In the genomic region with DNA sequence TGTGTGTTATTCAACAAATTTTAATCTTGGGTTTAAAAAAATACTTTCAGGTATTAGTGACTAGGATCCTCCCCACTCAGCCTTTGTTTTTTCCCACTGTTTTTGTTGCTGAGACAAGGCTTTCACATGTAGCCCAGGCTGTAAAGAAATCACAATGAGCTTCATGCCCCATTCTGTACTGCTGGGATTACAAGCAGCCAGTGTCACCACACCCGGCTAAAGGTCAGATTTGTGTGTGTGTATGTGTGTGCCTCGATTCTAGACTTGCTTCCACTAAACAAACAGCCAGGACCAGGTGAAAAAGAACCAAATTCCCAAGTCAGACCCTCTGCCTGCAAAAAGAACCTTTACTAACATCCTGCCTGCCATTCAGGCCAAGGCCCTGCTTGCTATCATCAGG, we compare ENCODE assay signal across 8 mouse cellular contexts. TPM values are rescaled to one million over a fixed set of nuclear protein-coding genes. Genes with fewer than 3 reads are reported as not detected.
DNase-seq lines count a peak whose midpoint lies in the region; ATAC-seq lines count a peak whose summit lies in the region.

No protein-coding gene starts in this region.

- peak overlapping the region; percentile 92 for H3K4me3 ChIP-seq in kidney, embryonic 16.5 days (ENCODE audit: low read length)
- H3K4me3 ChIP-seq in embryonic facial prominence, embryonic 13.5 days: peak overlapping the region; percentile 99
- H3K4me3 ChIP-seq in limb, embryonic 10.5 days: peak overlapping the region; percentile 99
- H3K4me3 ChIP-seq in neural tube, embryonic 14.5 days (ENCODE audit: low read depth, low read length): peak overlapping the region; percentile 97; the same call in 1 of the 2 replicates

- no peak for ATAC-seq in kidney, embryonic 16.5 days (ENCODE audit: low FRiP score, low TSS enrichment)
- no peak for ATAC-seq in embryonic facial prominence, embryonic 13.5 days (ENCODE audit: insufficient number of reproducible peaks, insufficient read depth, low FRiP score, low TSS enrichment, low read depth)
- ATAC-seq in neural tube, embryonic 14.5 days (ENCODE audit: low read depth): no peak
- ATAC-seq in monocyte, adult 5-6 weeks (replicated peaks; ENCODE audit: insufficient number of reproducible peaks, low FRiP score, low TSS enrichment, poor library complexity, severe bottlenecking): no peak

- no peak for DNase-seq in kidney, postnatal 25 days
- no peak for DNase-seq in limb, embryonic 10.5 days (ENCODE audit: low spot score)
- DNase-seq in adrenal gland, postnatal 36 days: no peak
- no peak for DNase-seq in thymus, postnatal 25 days

- WGBS in kidney, embryonic 16.5 days: 49% methylated on average over 2 of the region's 2 CpGs
- WGBS in embryonic facial prominence, embryonic 13.5 days: 74% methylated on average over 2 of the region's 2 CpGs
- WGBS in limb, embryonic 10.5 days: 85% methylated on average over 2 of the region's 2 CpGs
- WGBS in neural tube, embryonic 14.5 days: 65% methylated on average over 2 of the region's 2 CpGs

- no peaks in the 10 kb centered on the region for H3K27me3 ChIP-seq in kidney, embryonic 16.5 days (ENCODE audit: insufficient read depth, low read length)
- H3K27me3 ChIP-seq in embryonic facial prominence, embryonic 13.5 days: no peaks in the 10 kb centered on the region
- no peaks in the 10 kb centered on the region for H3K27me3 ChIP-seq in limb, embryonic 10.5 days (ENCODE audit: low read depth, poor library complexity, severe bottlenecking)
- H3K27me3 ChIP-seq in neural tube, embryonic 14.5 days (ENCODE audit: control insufficient read depth, insufficient read depth, low read length): no peaks in the 10 kb centered on the region

- H3K9ac ChIP-seq in kidney, embryonic 16.5 days (replicated peaks; ENCODE audit: low read length): peak overlapping the region; percentile 98
- H3K9ac ChIP-seq in embryonic facial prominence, embryonic 13.5 days: peak overlapping the region; percentile 99
- H3K9ac ChIP-seq in neural tube, embryonic 14.5 days (replicated peaks; ENCODE audit: low read depth, low read length): no peak overlapping the region

- H3K36me3 ChIP-seq in kidney, embryonic 16.5 days (ENCODE audit: insufficient read depth, low read length): peaks cover 8% of the 10 kb centered on the region; the same call in 1 of the 2 replicates
- H3K36me3 ChIP-seq in embryonic facial prominence, embryonic 13.5 days: peaks cover 22% of the 10 kb centered on the region
- peaks cover 42% of the 10 kb centered on the region for H3K36me3 ChIP-seq in limb, embryonic 10.5 days
- H3K36me3 ChIP-seq in neural tube, embryonic 14.5 days (ENCODE audit: control insufficient read depth, insufficient read depth, low read length): no peaks in the 10 kb centered on the region

- H3K27ac ChIP-seq in kidney, embryonic 16.5 days (ENCODE audit: low read length): no peak overlapping the region
- H3K27ac ChIP-seq in embryonic facial prominence, embryonic 13.5 days: no peak overlapping the region
- H3K27ac ChIP-seq in limb, embryonic 10.5 days: no peak overlapping the region
- no peak overlapping the region for H3K27ac ChIP-seq in neural tube, embryonic 14.5 days (ENCODE audit: low read depth, low read length)

- peak overlapping the region; percentile 76 for H3K4me2 ChIP-seq in kidney, embryonic 16.5 days (replicated peaks; ENCODE audit: low read depth, low read length)
- peak overlapping the region; percentile 92 for H3K4me2 ChIP-seq in embryonic facial prominence, embryonic 13.5 days
- H3K4me2 ChIP-seq in neural tube, embryonic 14.5 days (ENCODE audit: low read depth, low read length): peak overlapping the region; percentile 90

- peaks cover 21% of the 10 kb centered on the region for H3K4me1 ChIP-seq in kidney, embryonic 16.5 days (ENCODE audit: insufficient read depth, low read length)
- peaks cover 23% of the 10 kb centered on the region for H3K4me1 ChIP-seq in embryonic facial prominence, embryonic 13.5 days
- peaks cover 11% of the 10 kb centered on the region for H3K4me1 ChIP-seq in limb, embryonic 10.5 days
- peaks cover 16% of the 10 kb centered on the region for H3K4me1 ChIP-seq in neural tube, embryonic 14.5 days (ENCODE audit: control insufficient read depth, insufficient read depth, low read length)

- no peaks in the 10 kb centered on the region for H3K9me3 ChIP-seq in kidney, embryonic 16.5 days (ENCODE audit: low read length)
- H3K9me3 ChIP-seq in embryonic facial prominence, embryonic 13.5 days: no peaks in the 10 kb centered on the region
- H3K9me3 ChIP-seq in limb, embryonic 10.5 days (replicated peaks): no peaks in the 10 kb centered on the region
- H3K9me3 ChIP-seq in neural tube, embryonic 14.5 days (ENCODE audit: control insufficient read depth, low read length): no peaks in the 10 kb centered on the region

RNA-seq across cellular contexts. Expression of a gene that starts 1.8 kb away (rescaled TPM):
- 76.6 and 89.6 TPM in 2 replicates for polyA plus RNA-seq in kidney, embryonic 16.5 days (2015; fragmentation: Nextera tagmentation; extraction: Ambion mirVana)
- polyA plus RNA-seq in embryonic facial prominence, embryonic 13.5 days (2015; fragmentation: Nextera tagmentation; extraction: Ambion mirVana): 62.7 and 71.6 TPM in 2 replicates
- 107 and 119 TPM in 2 replicates for polyA plus RNA-seq in limb, embryonic 10.5 days (2016; fragmentation: Nextera tagmentation; extraction: Ambion mirVana)
- 62.8 and 76.8 TPM in 2 replicates for polyA plus RNA-seq in neural tube, embryonic 14.5 days (2014; fragmentation: Nextera tagmentation; extraction: Ambion mirVana)
- 101 to 184 TPM (median 103 TPM) in 3 replicates for total RNA-seq in monocyte, adult 5-6 weeks (2017)
- total RNA-seq in adrenal gland, postnatal 36 days (2021): 100 to 1,000 TPM; 148 to 168 TPM

RNA-seq across cellular contexts. Expression of a gene that starts 19.7 kb away (rescaled TPM):
- 303 and 308 TPM in 2 replicates for polyA plus RNA-seq in kidney, embryonic 16.5 days (2015; fragmentation: Nextera tagmentation; extraction: Ambion mirVana)
- polyA plus RNA-seq in embryonic facial prominence, embryonic 13.5 days (2015; fragmentation: Nextera tagmentation; extraction: Ambion mirVana): 351 and 378 TPM in 2 replicates
- 387 and 427 TPM in 2 replicates for polyA plus RNA-seq in limb, embryonic 10.5 days (2016; fragmentation: Nextera tagmentation; extraction: Ambion mirVana)
- 244 and 264 TPM in 2 replicates for polyA plus RNA-seq in neural tube, embryonic 14.5 days (2014; fragmentation: Nextera tagmentation; extraction: Ambion mirVana)
- 118 to 151 TPM (median 147 TPM) in 3 replicates for total RNA-seq in monocyte, adult 5-6 weeks (2017)
- total RNA-seq in adrenal gland, postnatal 36 days (2021): 100 to 1,000 TPM; 170 to 181 TPM

RNA-seq across cellular contexts. Expression of a gene that starts 47.9 kb away (rescaled TPM):
- polyA plus RNA-seq in kidney, embryonic 16.5 days (2015; fragmentation: Nextera tagmentation; extraction: Ambion mirVana): 19.2 and 19.7 TPM in 2 replicates
- 14.9 and 17.5 TPM in 2 replicates for polyA plus RNA-seq in embryonic facial prominence, embryonic 13.5 days (2015; fragmentation: Nextera tagmentation; extraction: Ambion mirVana)
- 14.7 and 17.9 TPM in 2 replicates for polyA plus RNA-seq in limb, embryonic 10.5 days (2016; fragmentation: Nextera tagmentation; extraction: Ambion mirVana)
- polyA plus RNA-seq in neural tube, embryonic 14.5 days (2014; fragmentation: Nextera tagmentation; extraction: Ambion mirVana): 23.2 and 25.5 TPM in 2 replicates
- total RNA-seq in monocyte, adult 5-6 weeks (2017): 5.0 to 16.9 TPM (median 5.9 TPM) in 3 replicates
- 10 to 100 TPM; 17.6 to 22.1 TPM for total RNA-seq in adrenal gland, postnatal 36 days (2021)
